Mouse (Mus musculus): Measurements from ENCODE around the gene Anp32b.

DNA sequence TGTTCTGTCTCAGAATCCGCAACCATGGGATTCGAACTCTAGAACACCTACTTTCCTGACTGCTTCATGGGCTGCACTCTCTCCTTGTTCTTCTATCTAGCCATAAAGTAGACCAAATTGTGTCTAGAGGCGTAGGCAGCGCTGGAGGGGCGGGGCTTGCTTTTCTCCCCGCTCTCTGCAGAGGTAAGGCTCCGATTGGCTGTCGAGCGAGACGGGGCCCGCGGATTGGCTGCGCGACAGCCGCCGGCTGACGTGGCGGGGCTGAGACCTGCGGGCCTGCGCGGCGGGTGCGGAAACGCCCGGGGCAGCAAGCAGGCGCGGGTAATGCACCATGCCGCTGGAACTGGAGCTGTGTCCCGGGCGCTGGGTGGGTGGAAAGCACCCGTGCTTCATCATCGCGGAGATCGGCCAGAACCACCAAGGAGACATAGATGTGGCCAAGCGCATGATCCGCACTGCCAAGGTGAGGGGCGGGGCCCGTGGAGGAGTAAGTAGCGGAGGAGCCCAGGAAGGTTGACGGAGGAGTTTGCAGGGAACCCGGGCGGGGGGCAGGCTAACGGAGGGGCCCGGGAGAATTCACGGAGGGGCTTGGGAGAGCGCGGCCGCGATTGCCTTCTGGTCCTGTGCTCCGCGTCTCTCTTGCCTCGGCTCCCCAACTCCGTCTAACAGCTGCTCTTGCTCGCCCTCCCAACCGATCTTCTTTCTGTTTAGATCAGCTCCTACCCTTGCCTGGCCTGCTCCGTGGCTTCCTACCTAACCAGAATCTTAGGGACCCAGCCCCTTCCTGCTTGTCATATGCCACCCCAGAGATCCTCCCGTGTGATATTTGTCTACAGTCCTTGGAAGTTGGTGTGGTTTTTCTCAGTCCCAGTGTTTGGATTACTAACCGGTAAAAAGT lies 38.6 kb downstream of the Anp32b start, which contains the start of gene Nans:
- TF ChIP-seq POLR2A (IDR thresholded peaks at IDR 0.05; ENCODE audit: low read depth, low read length): peak; percentile 75
- TF ChIP-seq CTCF (IDR thresholded peaks at IDR 0.05; ENCODE audit: extremely low read depth, insufficient read length, insufficient replicate concordance, low read depth, low read length): no peak

Data from small intestine, adult 2 months (tissue).